Mouse (Mus musculus) liver (tissue): ENCODE results near the gene Scoc.

ENCODE experiments used
- DNase-seq: peaks from one replicate; pipeline ENCODE4 v3.0.0-alpha.2; 2020; ENCODE audit warnings: mixed read lengths

The Scoc gene

GRCm38 (mm10) chr8:83396680-83397079 lies 61.5 kb downstream of the Scoc start:
- no peak for DNase-seq

- DNase-seq, result no peak
Observed at GRCm38 (mm10) chr8:83394325-83394724, 63.9 kb downstream of the Scoc start.

- DNase-seq, result no peak
Observed at GRCm38 (mm10) chr8:83392521-83392920, 65.7 kb downstream of the Scoc start.

DNA sequence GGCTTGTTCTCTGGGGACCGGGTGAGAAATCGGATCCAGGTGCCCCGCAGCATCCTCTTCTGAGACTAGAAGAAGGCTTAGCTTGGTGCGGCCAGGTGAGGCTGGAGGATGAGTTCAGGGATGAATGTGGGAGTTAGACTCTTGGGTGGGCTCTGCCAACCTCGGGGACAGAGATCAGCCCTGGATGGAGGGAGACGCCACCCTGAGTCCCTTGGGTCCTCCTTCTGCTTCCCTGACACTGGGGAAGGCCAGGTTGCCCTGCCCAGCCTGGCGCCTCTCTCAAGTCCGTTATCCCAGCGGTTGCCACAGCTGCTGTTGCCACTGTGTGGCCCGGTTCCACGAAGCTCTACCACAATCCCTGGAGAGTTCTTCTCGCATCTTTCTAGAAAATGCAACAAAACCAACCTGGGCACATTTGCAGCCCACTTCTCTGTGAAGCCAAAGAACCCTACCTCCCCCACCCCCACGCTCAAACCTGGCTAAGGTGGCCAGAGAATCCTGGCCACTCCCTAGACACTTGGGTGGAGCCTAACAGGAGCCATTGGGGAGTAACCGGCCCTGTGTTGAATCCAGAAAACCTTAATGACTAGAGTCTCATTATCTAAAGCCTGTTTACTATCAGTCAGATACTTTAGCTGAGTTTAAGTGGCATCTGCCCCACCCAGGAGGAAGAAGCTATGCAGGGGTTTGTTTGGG lies 68.0 kb downstream of the Scoc start:
- no peak for DNase-seq

- peak; percentile 68 for DNase-seq
Observed at GRCm38 (mm10) chr8:83389316-83390005, 68.7 kb downstream of the Scoc start, which contains the start of gene Clgn. Gene Clgn, plus strand, starts transcription at chr8:83389867.

DNA sequence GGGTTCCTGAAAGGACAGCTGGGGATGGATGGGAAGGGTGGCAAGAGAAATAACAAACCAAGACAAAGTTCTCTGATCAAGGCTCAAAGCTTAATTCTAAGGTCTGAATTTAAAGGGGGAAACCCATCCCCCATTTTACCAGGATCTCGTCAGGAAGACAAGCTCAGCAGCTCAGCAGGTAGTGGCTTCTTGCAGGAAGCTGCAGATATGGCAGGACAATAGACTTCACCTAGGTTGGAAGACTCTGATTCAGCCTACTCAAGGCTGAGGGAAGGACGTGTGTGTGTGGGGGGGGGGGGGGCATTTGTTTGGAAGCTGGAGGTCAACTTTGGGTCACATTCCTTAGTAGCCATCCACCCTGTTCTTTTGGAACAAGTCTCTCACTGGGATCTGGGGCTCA lies 75.3 kb downstream of the Scoc start:
- DNase-seq, result no peak

DNA sequence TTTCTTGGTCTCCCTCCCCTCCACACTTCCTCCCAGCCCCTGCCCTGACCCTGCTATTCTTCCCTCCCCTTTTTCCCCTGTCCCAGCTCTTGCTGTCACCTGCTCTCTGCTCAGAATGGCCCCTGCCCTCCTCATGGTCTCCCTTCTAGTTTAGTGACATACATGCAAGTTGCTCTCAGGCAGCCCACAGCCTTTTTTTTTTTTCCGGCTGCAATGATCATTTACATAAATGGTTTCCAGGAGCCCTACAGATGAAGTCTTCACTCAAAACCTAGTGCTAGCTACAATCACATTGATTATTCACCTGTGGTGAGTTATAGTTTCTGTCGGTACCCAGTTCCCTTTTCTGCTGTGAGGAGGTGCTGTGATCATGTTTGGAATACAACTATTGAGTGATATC lies 77.2 kb downstream of the Scoc start:
- DNase-seq, result no peak

DNA sequence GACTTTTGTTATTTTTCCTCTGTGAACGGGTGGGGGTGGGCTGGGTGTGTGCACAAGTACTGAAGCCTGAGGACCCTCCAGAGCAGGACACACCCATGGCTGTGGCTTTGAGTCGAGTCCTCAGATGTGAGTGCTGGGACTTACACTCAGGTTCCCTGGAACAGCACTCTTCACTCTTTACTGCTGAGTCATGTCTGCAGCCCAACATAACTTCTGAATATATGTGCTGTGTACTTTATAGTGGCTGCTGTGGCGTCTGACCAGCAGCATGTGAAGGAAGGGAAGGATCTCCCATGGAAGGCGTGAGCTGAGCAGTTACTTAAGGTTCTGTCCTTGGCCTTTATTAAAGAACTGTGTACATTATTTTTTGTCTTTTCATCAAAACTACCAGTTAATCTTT lies 78.0 kb downstream of the Scoc start:
- no peak for DNase-seq
